Mouse (Mus musculus) embryonic facial prominence, embryonic 13.5 days (tissue): ENCODE data around the gene Prkar2a. TPM values are rescaled to one million over a fixed set of nuclear protein-coding genes. Genes with fewer than 3 reads are reported as not detected.

ENCODE experiments used
- ATAC-seq: fragments of 200-750 bp; cut with Nextera tagmentation; 2 replicates; pipeline ENCODE4 v1.8.0; 2017; ENCODE audit warnings: low read depth; ENCODE audit not compliant: insufficient number of reproducible peaks, insufficient read depth, low FRiP score, low TSS enrichment
- H3K27ac ChIP-seq: fragments of 300-500 bp; sonication (generic); 2 replicates; pipeline ENCODE4 v1.5.1; 2015; ENCODE audit warnings: moderate library complexity, mild to moderate bottlenecking, inconsistent platforms
- H3K27me3 ChIP-seq: fragments of 300-500 bp; sonication (generic); 2 replicates; pipeline ENCODE4 v1.6.1; 2015; ENCODE audit warnings: mild to moderate bottlenecking, inconsistent platforms
- H3K36me3 ChIP-seq: fragments of 300-500 bp; sonication (generic); 2 replicates; pipeline ENCODE4 v1.6.1; 2015; ENCODE audit warnings: mild to moderate bottlenecking, inconsistent platforms
- H3K4me1 ChIP-seq: fragments of 300-500 bp; sonication (generic); 2 replicates; pipeline ENCODE4 v1.6.1; 2015; ENCODE audit warnings: inconsistent platforms
- H3K4me2 ChIP-seq: fragments of 300-500 bp; sonication (generic); 2 replicates; pipeline ENCODE4 v1.6.1; 2015; ENCODE audit warnings: moderate library complexity, mild to moderate bottlenecking, inconsistent platforms
- H3K4me3 ChIP-seq: fragments of 300-500 bp; sonication (generic); 2 replicates; pipeline ENCODE4 v1.5.1; 2015; ENCODE audit warnings: mild to moderate bottlenecking, inconsistent platforms
- H3K9ac ChIP-seq: fragments of 300-500 bp; sonication (generic); 2 replicates; pipeline ENCODE4 v1.6.1; 2015; ENCODE audit warnings: mild to moderate bottlenecking, inconsistent platforms
- H3K9me3 ChIP-seq: fragments of 300-500 bp; sonication (generic); 2 replicates; pipeline ENCODE4 v1.6.1; 2016; ENCODE audit warnings: inconsistent platforms
- WGBS: fragments of 180-500 bp; shearing (Covaris S2); methylation state at CpG from one replicate; pipeline ENCODE4 v1.1.7; 2015; ENCODE audit warnings: mixed read lengths; 5-methylcytosine and 5-hydroxymethylcytosine counted together
- polyA plus RNA-seq: library from polyadenylated mRNA; unstranded; fragments of >200 nt; fragmentation: Nextera tagmentation; extraction: Ambion mirVana; gene quantifications from 2 replicates; pipeline ENCODE4 v1.2.1, GENCODE M21; 2015

Prkar2a gene
- polyA plus RNA-seq, 1 experiment from 2014 or later = 25.6 TPM

- no peak overlapping the region for H3K9ac ChIP-seq
- ATAC-seq = no peak
- no peak overlapping the region for H3K27ac ChIP-seq
- H3K27me3 ChIP-seq = no peaks in the 10 kb centered on the region
- H3K4me1 ChIP-seq = no peaks in the 10 kb centered on the region
- H3K4me3 ChIP-seq = no peak overlapping the region
- H3K4me2 ChIP-seq = no peak overlapping the region
- peaks cover 66% of the 10 kb centered on the region for H3K36me3 ChIP-seq
- 48% methylated on average over 2 of the region's 2 CpGs for WGBS
- no peaks in the 10 kb centered on the region for H3K9me3 ChIP-seq
Observed at GRCm38 (mm10) chr9:108673151-108673550, 16.0 kb upstream of the Prkar2a start.

GRCm38 (mm10) chr9:108680026-108680425 is 9.1 kb upstream of the Prkar2a start:
- Histone ChIP-seq H3K9me3 (no peaks in the 10 kb centered on the region), H3K4me1 (no peaks in the 10 kb centered on the region), H3K9ac (no peak overlapping the region), H3K4me3 (no peak overlapping the region), H3K27me3 (no peaks in the 10 kb centered on the region), H3K4me2 (no peak overlapping the region), H3K36me3 (peaks cover 68% of the 10 kb centered on the region), H3K27ac (no peak overlapping the region)
- WGBS = 92% methylated on average over 15 of the region's 15 CpGs
- no peak for ATAC-seq

GRCm38 (mm10) chr9:108686475-108686887 is 2.6 kb upstream of the Prkar2a start:
- Histone ChIP-seq H3K4me3 (no peak overlapping the region), H3K9me3 (no peaks in the 10 kb centered on the region), H3K27ac (no peak overlapping the region), H3K4me1 (peaks cover under 1% of the 10 kb centered on the region), H3K27me3 (no peaks in the 10 kb centered on the region), H3K36me3 (peaks cover 33% of the 10 kb centered on the region), H3K4me2 (no peak overlapping the region), H3K9ac (no peak overlapping the region)
- ATAC-seq = no peak
- 50% methylated on average over 4 of the region's 4 CpGs for WGBS

- H3K4me3 ChIP-seq = no peak overlapping the region
- H3K9me3 ChIP-seq = no peaks in the 10 kb centered on the region
- H3K36me3 ChIP-seq = peaks cover 29% of the 10 kb centered on the region
- ATAC-seq = no peak
- H3K4me2 ChIP-seq = no peak overlapping the region
- H3K27ac ChIP-seq = no peak overlapping the region
- H3K4me1 ChIP-seq = peaks cover 5% of the 10 kb centered on the region
- no peaks in the 10 kb centered on the region for H3K27me3 ChIP-seq
- H3K9ac ChIP-seq = no peak overlapping the region
- WGBS = 79% methylated on average over 6 of the region's 6 CpGs
Observed at GRCm38 (mm10) chr9:108687181-108687580, 1.9 kb upstream of the Prkar2a start.

GRCm38 (mm10) chr9:108687686-108688085 is 1.4 kb upstream of the Prkar2a start:
- no peak for ATAC-seq
- Histone ChIP-seq H3K27me3 (no peaks in the 10 kb centered on the region), H3K27ac (no peak overlapping the region), H3K4me2 (no peak overlapping the region), H3K4me3 (no peak overlapping the region), H3K9ac (no peak overlapping the region), H3K9me3 (no peaks in the 10 kb centered on the region), H3K36me3 (peaks cover 24% of the 10 kb centered on the region), H3K4me1 (peaks cover 5% of the 10 kb centered on the region)
- 68% methylated on average over 2 of the region's 2 CpGs for WGBS

GRCm38 (mm10) chr9:108688451-108688850 is 663 bp upstream of the Prkar2a start:
- H3K4me1 ChIP-seq = peaks cover 12% of the 10 kb centered on the region
- H3K27me3 ChIP-seq = no peaks in the 10 kb centered on the region
- WGBS = 70% methylated on average over 9 of the region's 9 CpGs
- H3K4me3 ChIP-seq = no peak overlapping the region
- H3K4me2 ChIP-seq = no peak overlapping the region
- H3K36me3 ChIP-seq = peaks cover 16% of the 10 kb centered on the region
- no peak for ATAC-seq
- no peaks in the 10 kb centered on the region for H3K9me3 ChIP-seq
- H3K9ac ChIP-seq = no peak overlapping the region
- H3K27ac ChIP-seq = no peak overlapping the region

GRCm38 (mm10) chr9:108689993-108690392 is 879 bp downstream of the Prkar2a start:
- Histone ChIP-seq H3K4me2 (no peak overlapping the region), H3K4me1 (peaks cover 18% of the 10 kb centered on the region), H3K9me3 (no peaks in the 10 kb centered on the region), H3K27me3 (no peaks in the 10 kb centered on the region), H3K9ac (no peak overlapping the region), H3K36me3 (peaks cover 5% of the 10 kb centered on the region; the same call in 1 of the 2 replicates), H3K4me3 (no peak overlapping the region), H3K27ac (no peak overlapping the region)
- 83% methylated on average over 1 of the region's 1 CpGs for WGBS
- no peak for ATAC-seq

GRCm38 (mm10) chr9:108690914-108691313 is 1.8 kb downstream of the Prkar2a start:
- no peak overlapping the region for H3K4me2 ChIP-seq
- no peaks in the 10 kb centered on the region for H3K36me3 ChIP-seq
- no peak overlapping the region for H3K27ac ChIP-seq
- peaks cover 18% of the 10 kb centered on the region for H3K4me1 ChIP-seq
- WGBS = 88% methylated on average over 6 of the region's 6 CpGs
- no peak for ATAC-seq
- H3K27me3 ChIP-seq = no peaks in the 10 kb centered on the region
- H3K9ac ChIP-seq = no peak overlapping the region
- H3K9me3 ChIP-seq = no peaks in the 10 kb centered on the region
- no peak overlapping the region for H3K4me3 ChIP-seq

- 59% methylated on average over 8 of the region's 8 CpGs for WGBS
- no peak for ATAC-seq
- no peaks in the 10 kb centered on the region for H3K36me3 ChIP-seq
- no peaks in the 10 kb centered on the region for H3K9me3 ChIP-seq
- H3K4me1 ChIP-seq = peaks cover 18% of the 10 kb centered on the region
- peak overlapping the region; percentile 90 for H3K4me2 ChIP-seq
- H3K27ac ChIP-seq = peak overlapping the region; percentile 57
- peak overlapping the region; percentile 88 for H3K9ac ChIP-seq
- no peaks in the 10 kb centered on the region for H3K27me3 ChIP-seq
- peak overlapping the region; percentile 81 for H3K4me3 ChIP-seq
Observed at GRCm38 (mm10) chr9:108691371-108691770, 2.3 kb downstream of the Prkar2a start.

- WGBS = under 1% methylated on average over 34 of the region's 42 CpGs
Observed at GRCm38 (mm10) chr9:108691846-108692225, 2.7 kb downstream of the Prkar2a start.

GRCm38 (mm10) chr9:108692226-108693041 is 3.3 kb downstream of the Prkar2a start:
- Histone ChIP-seq H3K4me2 (peak overlapping the region; percentile 90), H3K4me3 (peak overlapping the region; percentile 81), H3K36me3 (no peaks in the 10 kb centered on the region), H3K27ac (peak overlapping the region; percentile 28), H3K27me3 (no peaks in the 10 kb centered on the region), H3K9ac (peak overlapping the region; percentile 88), H3K9me3 (no peaks in the 10 kb centered on the region), H3K4me1 (peaks cover 18% of the 10 kb centered on the region)
- under 1% methylated on average over 89 of the region's 92 CpGs for WGBS
- ATAC-seq = peak; percentile 53; the same call in 1 of the 2 replicates

More at GRCm38 (mm10) chr9:108691846-108692225, 2.7 kb downstream of the Prkar2a start:
- Histone ChIP-seq H3K27me3 (no peaks in the 10 kb centered on the region), H3K27ac (peak overlapping the region; percentile 57), H3K36me3 (no peaks in the 10 kb centered on the region), H3K9me3 (no peaks in the 10 kb centered on the region), H3K9ac (peak overlapping the region; percentile 88), H3K4me1 (peaks cover 18% of the 10 kb centered on the region), H3K4me2 (peak overlapping the region; percentile 90), H3K4me3 (peak overlapping the region; percentile 81)
- peak; percentile 83 for ATAC-seq

GRCm38 (mm10) chr9:108693946-108694345 is 4.8 kb downstream of the Prkar2a start:
- Histone ChIP-seq H3K4me3 (peak overlapping the region; percentile 1; the same call in 1 of the 2 replicates), H3K27me3 (no peaks in the 10 kb centered on the region), H3K4me2 (peak overlapping the region; percentile 90), H3K27ac (no peak overlapping the region), H3K4me1 (peaks cover 18% of the 10 kb centered on the region), H3K9me3 (no peaks in the 10 kb centered on the region), H3K9ac (peak overlapping the region; percentile 52), H3K36me3 (0 out of 2 replicates have a peak, but pooled peaks cover 4% of the 10 kb centered on the region)
- 81% methylated on average over 4 of the region's 4 CpGs for WGBS
- ATAC-seq = no peak
